Mouse (Mus musculus) thymus, adult 18-20 months (tissue): Measurements from ENCODE around the gene Zfp385c.
A peak's percentile ranks its signal among the peaks of the same experiment; 100 is the strongest.
"Not testable (repeated sequence)": the region's sequence is repeated elsewhere in the genome, so short reads cannot be mapped to it uniquely, and the experiment has no call there.

ENCODE experiments used
- DNase-seq, 2 experiments: peaks; one replicate each; pipeline ENCODE4 v3.0.0; 2022; ENCODE audit warnings: mixed read lengths in 2 of 2

The Zfp385c gene

DNA sequence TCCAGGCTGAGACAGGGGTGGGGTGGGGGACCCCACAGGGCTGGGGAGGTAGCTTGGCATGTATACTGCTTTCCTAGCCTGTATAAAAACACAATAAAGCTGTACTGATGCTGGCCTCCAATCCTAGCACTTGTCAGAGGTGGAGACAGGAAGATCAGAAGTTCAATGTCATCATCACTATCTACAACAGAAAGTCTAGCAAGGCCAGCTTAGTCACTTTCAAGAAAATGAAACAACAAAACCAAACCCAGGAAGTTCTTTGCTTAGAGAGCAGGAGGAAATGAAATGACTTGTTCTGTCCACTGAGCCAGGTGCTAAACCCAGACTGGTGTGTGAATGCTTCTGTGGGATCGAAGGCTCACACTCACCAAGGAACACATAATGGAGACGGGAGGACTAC, 103.8 kb downstream of the Zfp385c start:
- no peak for DNase-seq

DNA sequence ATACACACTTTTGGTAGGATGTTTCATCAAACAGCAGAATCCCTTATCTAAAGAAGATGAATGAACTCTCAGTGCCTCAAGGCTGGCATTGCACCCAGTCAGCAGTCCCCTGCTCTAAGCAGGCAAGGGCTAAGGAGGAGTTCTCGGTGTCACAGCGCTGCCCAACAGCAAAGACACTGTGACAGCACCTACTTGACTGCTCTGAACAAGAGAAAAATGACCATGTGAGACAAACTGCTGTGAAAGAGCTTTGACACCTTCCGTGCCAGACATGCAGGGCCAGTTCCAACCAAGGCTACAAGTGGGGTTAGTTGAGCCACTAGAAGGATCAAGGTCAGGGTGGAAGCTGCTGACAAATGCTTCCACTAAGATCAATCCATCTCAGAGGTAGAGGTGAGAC, 107.1 kb downstream of the Zfp385c start:
- DNase-seq, result no peak

DNA sequence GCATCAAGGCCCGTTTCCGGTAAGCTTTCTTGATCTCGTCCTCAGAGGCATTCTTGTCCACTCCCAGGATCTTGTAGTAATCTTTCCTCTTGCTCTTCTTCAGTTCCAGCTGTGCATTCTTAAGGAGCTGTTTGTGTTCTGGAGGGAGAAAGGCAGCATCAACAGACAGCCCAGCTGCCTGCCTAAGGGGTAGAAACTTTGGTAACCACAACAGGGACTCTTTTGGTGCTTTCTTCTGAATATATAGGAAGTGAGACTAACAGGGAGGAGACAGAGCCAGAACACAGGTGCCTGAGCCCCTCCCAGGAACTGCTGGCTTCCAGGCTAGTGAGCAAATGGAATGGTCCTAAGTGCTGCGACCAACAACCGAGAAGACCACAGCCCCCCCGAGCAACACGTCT, 107.7 kb downstream of the Zfp385c start:
- DNase-seq, result peak in 1 of 2 experiments; percentile 48

DNA sequence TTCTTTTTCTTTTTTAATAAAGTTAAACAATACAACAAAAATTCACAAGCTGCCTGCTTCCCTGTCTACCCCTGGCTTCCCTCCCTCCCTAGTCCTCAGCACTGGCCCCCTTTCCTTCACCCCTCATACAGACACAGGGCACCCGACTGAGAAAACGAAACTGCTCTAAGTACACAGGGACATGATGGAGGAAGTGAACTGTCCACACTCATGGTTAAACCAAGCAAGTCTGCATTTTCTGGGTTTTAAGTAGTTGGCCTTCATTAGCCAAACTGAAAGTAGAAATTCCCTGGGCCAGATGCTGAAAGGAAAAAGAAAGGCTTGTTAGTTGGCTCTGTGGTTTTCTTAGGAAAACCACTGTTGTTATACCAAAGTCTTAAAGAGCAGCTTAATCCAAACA, 109.4 kb downstream of the Zfp385c start:
- no peak for DNase-seq

DNA sequence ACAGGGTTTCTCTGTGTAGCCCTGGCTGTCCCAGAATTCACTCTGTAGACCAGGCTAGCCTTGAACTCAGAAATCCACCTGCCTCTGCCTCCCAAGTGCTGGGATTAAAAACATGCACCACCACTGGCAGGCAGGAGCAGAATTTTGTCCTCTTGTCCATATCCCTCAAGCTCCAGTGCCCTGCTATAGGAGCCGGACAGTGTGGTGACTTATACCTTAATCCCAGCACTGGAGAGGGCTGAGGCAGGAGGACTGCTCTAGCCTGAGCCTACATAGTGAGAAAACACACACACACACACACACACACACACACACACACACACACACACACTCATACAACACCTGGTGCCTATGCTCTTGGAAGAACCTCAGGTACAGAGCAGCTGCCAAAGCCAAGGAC, 109.8 kb downstream of the Zfp385c start:
- DNase-seq, result not testable (repeated sequence)

DNA sequence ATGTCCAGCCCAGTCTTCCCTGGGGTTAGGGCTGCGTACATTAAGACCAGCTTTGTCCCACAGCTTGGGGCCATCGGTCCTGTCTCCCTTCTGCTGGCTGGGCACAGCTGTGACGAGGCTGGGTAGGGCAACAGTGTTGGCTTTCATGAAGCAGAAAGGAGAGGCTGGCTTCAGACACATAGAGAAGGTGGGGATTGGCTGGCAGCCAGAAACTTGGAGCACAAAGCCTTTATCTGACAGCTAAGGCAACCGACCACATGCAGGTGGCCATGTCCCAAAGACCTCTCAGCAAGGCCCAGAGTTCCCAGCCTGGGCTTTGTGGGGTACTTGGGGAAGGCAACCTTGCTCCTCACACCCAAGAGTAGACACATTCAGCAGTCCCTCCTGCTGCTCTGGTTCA, 110.5 kb downstream of the Zfp385c start:
- DNase-seq, result peak; percentile 44 to 68

DNA sequence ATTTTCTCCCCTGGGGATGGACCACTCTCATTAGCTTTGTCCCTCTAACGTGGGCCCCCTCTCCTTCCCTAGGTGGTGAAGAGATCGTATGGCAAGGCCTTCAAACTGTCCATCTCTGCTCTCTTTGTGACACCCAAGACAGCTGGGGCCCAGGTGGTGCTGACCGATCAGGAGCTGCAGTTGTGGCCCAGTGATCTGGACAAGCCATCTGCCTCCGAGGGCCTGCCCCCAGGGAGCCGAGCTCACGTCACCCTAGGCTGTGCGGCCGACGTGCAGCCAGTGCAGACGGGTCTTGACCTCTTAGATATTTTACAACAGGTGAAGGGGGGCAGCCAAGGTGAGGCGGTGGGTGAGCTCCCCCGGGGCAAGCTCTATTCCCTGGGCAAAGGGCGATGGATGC, 112.0 kb downstream of the Zfp385c start:
- DNase-seq, result no peak

DNA sequence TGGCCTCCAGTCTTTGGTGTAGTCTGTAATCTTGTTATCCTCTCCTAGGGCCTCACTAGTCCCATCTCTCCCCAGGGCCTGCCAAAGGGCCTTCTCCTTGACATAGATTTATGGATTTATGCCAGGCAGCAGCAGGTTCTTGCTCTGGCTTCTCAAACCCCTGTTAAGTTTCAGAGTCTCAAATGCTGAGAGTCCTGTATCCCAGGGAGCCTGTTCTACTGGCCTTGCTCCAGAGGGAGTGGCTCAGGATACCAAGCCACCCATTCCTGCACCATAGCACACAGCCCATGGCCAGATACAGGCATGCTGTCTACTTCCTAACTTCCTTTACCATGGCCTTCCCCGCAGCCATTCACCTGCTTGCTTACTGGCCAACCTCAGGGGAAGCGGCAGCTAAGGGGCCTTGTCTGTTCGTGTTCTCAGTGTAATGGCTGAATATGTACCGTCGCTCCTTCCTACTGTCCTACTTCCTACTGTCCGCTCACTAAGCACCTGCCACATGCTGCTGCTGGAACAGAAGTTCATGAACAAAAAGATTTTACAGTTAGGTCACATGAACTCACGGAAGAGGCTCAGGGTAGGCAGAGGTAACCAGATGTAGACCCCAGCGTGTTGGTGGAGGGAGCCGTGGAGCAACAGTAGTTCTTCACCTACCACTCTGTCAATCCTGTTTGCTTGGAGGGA, 113.0 kb downstream of the Zfp385c start:
- DNase-seq, result no peak

DNA sequence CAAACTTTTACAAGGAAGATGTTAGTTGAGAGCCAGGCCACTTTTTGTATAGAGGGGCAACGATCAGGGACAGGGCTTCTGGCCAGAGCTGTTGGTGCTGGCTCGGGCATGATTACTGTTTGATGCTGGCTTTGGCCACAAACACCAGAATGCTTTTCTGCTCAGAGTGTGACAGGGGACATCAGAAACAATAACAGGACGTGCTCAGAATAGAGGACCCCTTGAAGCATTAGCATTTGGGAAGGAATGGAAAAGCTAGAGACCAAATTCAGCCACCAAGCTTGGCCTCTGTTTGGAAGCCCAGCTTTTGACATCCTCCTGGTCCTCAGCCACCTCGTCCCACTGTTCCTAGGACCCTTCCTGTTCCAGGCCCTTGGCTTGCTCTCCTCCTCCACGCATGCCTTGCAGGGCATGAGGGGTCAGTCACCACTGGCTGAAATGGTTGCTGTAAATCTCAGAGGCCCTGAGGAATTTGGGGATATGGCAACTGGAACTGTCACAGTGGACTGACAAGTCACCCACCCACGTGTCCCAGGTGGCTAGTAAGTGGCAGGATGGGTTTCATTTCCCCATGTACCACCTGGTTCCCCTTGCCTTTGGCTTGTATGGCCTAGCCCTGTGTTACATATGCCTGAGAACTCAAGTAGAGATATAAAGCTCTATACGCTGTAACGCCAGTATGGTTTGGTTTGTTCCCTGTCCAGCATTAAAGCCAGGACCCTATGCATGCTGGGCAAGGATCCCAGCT, 114.2 kb downstream of the Zfp385c start:
- no peak for DNase-seq
